Mouse (Mus musculus): ENCODE measurements around the gene Rbm26. TPM values are rescaled to one million over a fixed set of nuclear protein-coding genes. Genes with fewer than 3 reads are reported as not detected.
A peak's percentile ranks its signal among the peaks of the same experiment; 100 is the strongest.

Gene Rbm26
- polyA plus RNA-seq, 1 experiment from 2014 or later, result 21.3 TPM

DNA sequence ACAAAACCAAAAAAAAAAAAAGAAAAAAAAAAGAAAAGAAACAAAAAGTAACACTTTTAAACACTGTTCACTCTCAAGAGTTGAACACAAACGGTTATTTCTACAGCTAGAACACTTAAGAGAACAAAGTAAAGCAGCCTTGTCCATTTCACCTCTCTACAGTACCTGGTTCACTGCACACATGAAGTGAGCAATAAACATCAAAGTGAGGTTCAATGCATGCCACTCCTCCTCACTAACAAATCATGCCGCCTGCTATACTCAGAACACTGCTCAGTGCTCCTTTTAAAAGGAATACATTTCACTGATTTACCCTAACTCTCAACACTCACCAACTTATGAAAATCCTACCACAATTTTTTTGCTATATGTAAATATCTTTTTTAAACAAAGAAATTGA is 61.7 kb downstream of the Rbm26 start:
- no peaks in the 10 kb centered on the region for H3K4me1 ChIP-seq (ENCODE audit: control insufficient read depth, insufficient read depth, low read depth, low read length)
- no peak for ATAC-seq
- no peak overlapping the region for H3K4me3 ChIP-seq (ENCODE audit: low read length)
- H3K4me2 ChIP-seq (ENCODE audit: low read length), result no peak overlapping the region
- no peak overlapping the region for H3K9ac ChIP-seq (ENCODE audit: low read depth, low read length)
- no peaks in the 10 kb centered on the region for H3K9me3 ChIP-seq (ENCODE audit: control insufficient read depth, low read length)
- no peak overlapping the region for H3K27ac ChIP-seq (ENCODE audit: low read depth, low read length)
- WGBS, result 79% methylated on average over 2 of the region's 2 CpGs
- H3K27me3 ChIP-seq (replicated peaks; ENCODE audit: control insufficient read depth, insufficient read depth, low read length), result no peaks in the 10 kb centered on the region
- peaks cover 11% of the 10 kb centered on the region for H3K36me3 ChIP-seq (ENCODE audit: control insufficient read depth, insufficient read depth, low read length)

- H3K27me3 ChIP-seq (replicated peaks; ENCODE audit: control insufficient read depth, insufficient read depth, low read length), result no peaks in the 10 kb centered on the region
- H3K36me3 ChIP-seq (ENCODE audit: control insufficient read depth, insufficient read depth, low read length), result no peaks in the 10 kb centered on the region
- H3K9me3 ChIP-seq (ENCODE audit: control insufficient read depth, low read length), result no peaks in the 10 kb centered on the region
- no peak overlapping the region for H3K4me2 ChIP-seq (ENCODE audit: low read length)
- no peak overlapping the region for H3K4me3 ChIP-seq (ENCODE audit: low read length)
- no peak for ATAC-seq
- no peak overlapping the region for H3K27ac ChIP-seq (ENCODE audit: low read depth, low read length)
- 97% methylated on average over 2 of the region's 2 CpGs for WGBS
- H3K4me1 ChIP-seq (ENCODE audit: control insufficient read depth, insufficient read depth, low read depth, low read length), result no peaks in the 10 kb centered on the region
- H3K9ac ChIP-seq (ENCODE audit: low read depth, low read length), result no peak overlapping the region
Measured at GRCm38 (mm10) chr14:105106252-105106651, 70.9 kb downstream of the Rbm26 start.

GRCm38 (mm10) chr14:105098861-105099260 is 78.3 kb downstream of the Rbm26 start:
- WGBS, result 80% methylated on average over 7 of the region's 7 CpGs
- Histone ChIP-seq H3K27ac (ENCODE audit: low read depth, low read length) (no peak overlapping the region), H3K36me3 (ENCODE audit: control insufficient read depth, insufficient read depth, low read length) (no peaks in the 10 kb centered on the region), H3K9me3 (ENCODE audit: control insufficient read depth, low read length) (no peaks in the 10 kb centered on the region), H3K9ac (ENCODE audit: low read depth, low read length) (no peak overlapping the region), H3K4me2 (ENCODE audit: low read length) (no peak overlapping the region), H3K4me1 (ENCODE audit: control insufficient read depth, insufficient read depth, low read depth, low read length) (no peaks in the 10 kb centered on the region), H3K27me3 (replicated peaks; ENCODE audit: control insufficient read depth, insufficient read depth, low read length) (no peaks in the 10 kb centered on the region), H3K4me3 (ENCODE audit: low read length) (no peak overlapping the region)
- 0 out of 2 replicates have a peak, but pooled peaks have one; percentile 46 for ATAC-seq

DNA sequence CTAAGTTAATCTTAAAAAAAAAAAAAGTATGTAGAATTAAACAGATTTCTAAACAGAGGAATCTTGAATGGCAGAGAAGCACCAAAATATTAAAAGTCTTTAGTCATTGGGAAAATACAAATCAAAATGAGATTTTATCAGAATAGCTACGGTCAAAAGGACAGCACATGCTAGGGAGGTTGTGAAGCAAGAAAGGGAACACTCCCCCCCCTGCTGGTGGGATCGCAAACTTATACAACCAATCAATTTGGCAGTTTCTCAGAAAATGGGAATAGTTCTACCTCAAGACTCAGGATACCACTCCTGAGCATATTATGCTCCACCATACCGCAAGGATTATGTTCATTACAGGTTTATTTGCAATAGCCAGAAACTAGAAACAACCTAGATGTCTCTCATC is 80.9 kb downstream of the Rbm26 start:
- no peaks in the 10 kb centered on the region for H3K27me3 ChIP-seq (replicated peaks; ENCODE audit: control insufficient read depth, insufficient read depth, low read length)
- H3K9ac ChIP-seq (ENCODE audit: low read depth, low read length), result no peak overlapping the region
- no peak overlapping the region for H3K4me2 ChIP-seq (ENCODE audit: low read length)
- ATAC-seq, result no peak
- WGBS, result 61% methylated on average over 3 of the region's 3 CpGs
- H3K27ac ChIP-seq (ENCODE audit: low read depth, low read length), result no peak overlapping the region
- H3K36me3 ChIP-seq (ENCODE audit: control insufficient read depth, insufficient read depth, low read length), result no peaks in the 10 kb centered on the region
- H3K9me3 ChIP-seq (ENCODE audit: control insufficient read depth, low read length), result no peaks in the 10 kb centered on the region
- no peak overlapping the region for H3K4me3 ChIP-seq (ENCODE audit: low read length)
- no peaks in the 10 kb centered on the region for H3K4me1 ChIP-seq (ENCODE audit: control insufficient read depth, insufficient read depth, low read depth, low read length)

DNA sequence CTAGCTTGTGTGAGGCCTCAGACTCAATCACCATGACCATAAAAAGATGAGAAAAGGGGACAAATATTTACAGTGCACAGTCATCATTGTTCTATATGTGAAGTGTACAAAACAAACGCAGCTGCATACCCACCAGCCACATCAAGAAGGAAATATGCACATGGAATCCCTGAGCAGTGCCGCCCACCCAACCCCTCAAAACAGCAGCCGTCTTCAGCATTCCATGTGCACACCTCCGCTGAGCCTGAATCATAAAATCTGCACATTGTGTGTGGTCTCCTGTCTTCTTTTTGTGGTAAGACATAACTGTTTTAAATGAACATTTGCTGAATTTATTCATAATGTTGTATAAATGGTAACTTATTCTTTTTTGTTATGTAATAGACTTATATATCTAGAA is 90.1 kb downstream of the Rbm26 start:
- Histone ChIP-seq H3K9me3 (ENCODE audit: control insufficient read depth, low read length) (no peaks in the 10 kb centered on the region), H3K4me3 (ENCODE audit: low read length) (no peak overlapping the region), H3K27me3 (replicated peaks; ENCODE audit: control insufficient read depth, insufficient read depth, low read length) (no peaks in the 10 kb centered on the region), H3K4me1 (ENCODE audit: control insufficient read depth, insufficient read depth, low read depth, low read length) (no peaks in the 10 kb centered on the region), H3K9ac (ENCODE audit: low read depth, low read length) (no peak overlapping the region), H3K4me2 (ENCODE audit: low read length) (no peak overlapping the region), H3K36me3 (ENCODE audit: control insufficient read depth, insufficient read depth, low read length) (no peaks in the 10 kb centered on the region), H3K27ac (ENCODE audit: low read depth, low read length) (no peak overlapping the region)
- 91% methylated on average over 4 of the region's 4 CpGs for WGBS
- ATAC-seq, result no peak

DNA sequence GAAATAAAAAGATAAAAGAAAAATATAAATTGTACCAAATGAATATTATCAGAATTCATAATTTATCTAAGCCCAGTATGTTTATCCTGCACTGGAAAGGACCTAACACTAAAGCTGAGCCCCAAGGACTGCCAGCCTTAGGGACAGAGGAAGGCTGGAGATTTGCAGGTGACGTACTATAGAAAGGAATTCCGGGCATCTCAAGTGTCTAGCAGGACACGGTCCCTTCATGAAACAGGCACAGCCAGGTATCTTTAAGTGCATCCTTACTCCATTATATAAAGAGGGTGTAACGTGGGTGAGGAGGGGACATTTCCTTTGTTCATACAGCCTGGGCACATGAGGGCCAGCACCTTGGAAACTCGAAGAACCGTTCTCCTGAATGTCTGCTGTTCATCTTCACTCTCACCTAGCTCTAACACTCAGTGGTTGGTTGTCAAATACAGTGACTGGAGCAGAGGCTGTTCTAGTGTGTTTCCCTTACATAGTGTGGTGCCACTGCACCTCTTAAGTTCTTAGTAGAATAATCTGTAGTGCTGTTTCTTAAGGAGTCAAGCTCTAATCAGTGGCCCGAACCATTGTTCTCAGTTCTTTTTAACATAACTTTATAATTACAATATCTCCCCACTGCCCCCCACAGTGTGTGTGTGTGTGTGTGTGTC is 91.7 kb downstream of the Rbm26 start:
- no peaks in the 10 kb centered on the region for H3K9me3 ChIP-seq (ENCODE audit: control insufficient read depth, low read length)
- WGBS, result 77% methylated on average over 7 of the region's 7 CpGs
- no peak overlapping the region for H3K4me3 ChIP-seq (ENCODE audit: low read length)
- no peak overlapping the region for H3K4me2 ChIP-seq (ENCODE audit: low read length)
- no peak overlapping the region for H3K9ac ChIP-seq (ENCODE audit: low read depth, low read length)
- peak; percentile 66 for ATAC-seq
- no peaks in the 10 kb centered on the region for H3K36me3 ChIP-seq (ENCODE audit: control insufficient read depth, insufficient read depth, low read length)
- H3K4me1 ChIP-seq (ENCODE audit: control insufficient read depth, insufficient read depth, low read depth, low read length), result no peaks in the 10 kb centered on the region
- no peak overlapping the region for H3K27ac ChIP-seq (ENCODE audit: low read depth, low read length)
- H3K27me3 ChIP-seq (replicated peaks; ENCODE audit: control insufficient read depth, insufficient read depth, low read length), result no peaks in the 10 kb centered on the region

DNA sequence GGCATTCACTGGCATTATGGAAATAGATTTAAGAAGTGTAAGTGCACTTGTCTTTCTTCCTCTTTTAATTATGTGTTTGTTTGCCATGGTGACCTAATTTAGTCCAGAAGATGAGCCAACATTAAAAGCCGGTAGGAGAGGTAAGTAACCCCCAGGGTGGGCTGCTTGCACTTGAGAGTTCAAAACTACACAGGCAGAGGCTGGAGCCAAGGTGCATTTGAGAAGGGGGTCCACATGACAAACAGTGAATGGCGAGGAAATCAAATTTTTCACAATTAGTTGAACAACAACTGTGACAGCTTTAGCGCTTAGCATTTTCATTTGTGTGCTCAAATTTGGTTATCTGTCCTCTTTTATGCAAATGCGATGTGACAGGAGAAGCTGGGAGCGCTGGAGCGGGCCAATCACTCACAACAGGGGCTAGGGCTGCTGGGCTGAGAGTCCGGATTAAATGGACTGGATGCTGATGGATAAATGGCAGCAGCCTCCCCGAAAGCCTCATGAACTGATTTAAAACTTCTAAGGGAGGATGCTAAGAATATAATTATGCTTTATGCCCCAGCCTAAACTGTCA is 92.3 kb downstream of the Rbm26 start:
- 30% methylated on average over 8 of the region's 8 CpGs for WGBS
- H3K27ac ChIP-seq (ENCODE audit: low read depth, low read length), result no peak overlapping the region
- no peaks in the 10 kb centered on the region for H3K4me1 ChIP-seq (ENCODE audit: control insufficient read depth, insufficient read depth, low read depth, low read length)
- no peak overlapping the region for H3K4me3 ChIP-seq (ENCODE audit: low read length)
- peak; percentile 84 for ATAC-seq
- H3K4me2 ChIP-seq (ENCODE audit: low read length), result no peak overlapping the region
- H3K27me3 ChIP-seq (replicated peaks; ENCODE audit: control insufficient read depth, insufficient read depth, low read length), result no peaks in the 10 kb centered on the region
- H3K9ac ChIP-seq (ENCODE audit: low read depth, low read length), result no peak overlapping the region
- H3K36me3 ChIP-seq (ENCODE audit: control insufficient read depth, insufficient read depth, low read length), result no peaks in the 10 kb centered on the region
- H3K9me3 ChIP-seq (ENCODE audit: control insufficient read depth, low read length), result no peaks in the 10 kb centered on the region

GRCm38 (mm10) chr14:105084106-105084505 is 93.0 kb downstream of the Rbm26 start:
- Histone ChIP-seq H3K4me3 (ENCODE audit: low read length) (no peak overlapping the region), H3K36me3 (ENCODE audit: control insufficient read depth, insufficient read depth, low read length) (no peaks in the 10 kb centered on the region), H3K9me3 (ENCODE audit: control insufficient read depth, low read length) (no peaks in the 10 kb centered on the region), H3K9ac (ENCODE audit: low read depth, low read length) (no peak overlapping the region), H3K4me2 (ENCODE audit: low read length) (no peak overlapping the region), H3K4me1 (ENCODE audit: control insufficient read depth, insufficient read depth, low read depth, low read length) (no peaks in the 10 kb centered on the region), H3K27ac (ENCODE audit: low read depth, low read length) (no peak overlapping the region), H3K27me3 (replicated peaks; ENCODE audit: control insufficient read depth, insufficient read depth, low read length) (no peaks in the 10 kb centered on the region)
- WGBS, result 71% methylated on average over 11 of the region's 11 CpGs
- ATAC-seq, result no peak

DNA sequence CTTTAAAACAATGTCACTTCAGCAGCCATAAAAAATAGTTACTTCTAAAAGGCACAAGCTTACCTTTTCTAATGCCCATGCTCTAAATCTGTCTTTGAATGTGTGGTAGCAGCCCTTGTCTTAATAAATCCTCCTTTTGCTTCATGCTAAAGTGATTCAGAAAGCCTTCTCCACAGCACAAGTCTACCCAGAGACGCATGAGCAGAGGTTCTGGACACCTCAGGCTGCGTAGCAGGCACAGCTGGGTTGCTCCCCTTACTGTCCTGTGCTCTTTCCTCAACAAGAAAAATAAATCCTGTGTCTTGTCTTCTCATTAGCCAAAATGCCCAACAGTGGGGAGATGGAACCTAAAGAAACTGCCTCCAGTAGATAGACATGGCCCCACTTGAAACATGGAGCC is 102.4 kb downstream of the Rbm26 start:
- Histone ChIP-seq H3K9ac (ENCODE audit: low read depth, low read length) (no peak overlapping the region), H3K36me3 (ENCODE audit: control insufficient read depth, insufficient read depth, low read length) (no peaks in the 10 kb centered on the region), H3K4me1 (ENCODE audit: control insufficient read depth, insufficient read depth, low read depth, low read length) (no peaks in the 10 kb centered on the region), H3K4me3 (ENCODE audit: low read length) (no peak overlapping the region), H3K9me3 (ENCODE audit: control insufficient read depth, low read length) (no peaks in the 10 kb centered on the region), H3K27me3 (replicated peaks; ENCODE audit: control insufficient read depth, insufficient read depth, low read length) (no peaks in the 10 kb centered on the region), H3K27ac (ENCODE audit: low read depth, low read length) (no peak overlapping the region), H3K4me2 (ENCODE audit: low read length) (no peak overlapping the region)
- no peak for ATAC-seq
- 88% methylated on average over 2 of the region's 2 CpGs for WGBS

All from hindbrain, embryonic 16.5 days (tissue).